Mouse (Mus musculus) heart, adult 11 months (tissue): ENCODE data around the gene Zc3h12d.

Source experiments
- DNase-seq: peaks from one replicate; pipeline ENCODE4 v3.0.0; 2022

Gene Zc3h12d

GRCm38 (mm10) chr10:7832171-7832676 is at the start of gene Zc3h12d:
Gene Zc3h12d (plus strand): TSS chr10:7832470.
- peak; percentile 93 for DNase-seq

- DNase-seq, result no peak
These were observed 45.0 kb upstream of the Zc3h12d start for GRCm38 (mm10) chr10:7787319-7787718.

GRCm38 (mm10) chr10:7792254-7792750 is 40.0 kb upstream of the Zc3h12d start:
- DNase-seq, result no peak

- DNase-seq, result peak; percentile 99
These were observed 39.4 kb upstream of the Zc3h12d start, which contains the start of the genes Ginm1 and Ppil4 for GRCm38 (mm10) chr10:7792751-7793385. Gene Ginm1 (minus strand): TSS chr10:7792824. Gene Ppil4 (plus strand): TSS chr10:7792891.

GRCm38 (mm10) chr10:7801258-7801657 is 31.0 kb upstream of the Zc3h12d start:
- DNase-seq, result no peak

GRCm38 (mm10) chr10:7802519-7803140 is 29.6 kb upstream of the Zc3h12d start:
- no peak for DNase-seq

GRCm38 (mm10) chr10:7809937-7810336 is 22.3 kb upstream of the Zc3h12d start:
- DNase-seq, result no peak

GRCm38 (mm10) chr10:7816476-7816875 is 15.8 kb upstream of the Zc3h12d start:
- DNase-seq, result peak; percentile 29

- peak; percentile 51 for DNase-seq
These were observed 13.6 kb upstream of the Zc3h12d start for GRCm38 (mm10) chr10:7818676-7819075.

GRCm38 (mm10) chr10:7819156-7819555 is 13.1 kb upstream of the Zc3h12d start:
- DNase-seq, result peak; percentile 22

- no peak for DNase-seq
These were observed 12.7 kb upstream of the Zc3h12d start for GRCm38 (mm10) chr10:7819603-7820002.

GRCm38 (mm10) chr10:7820171-7820570 is 12.1 kb upstream of the Zc3h12d start:
- DNase-seq, result peak; percentile 66

- DNase-seq, result peak; percentile 55
These were observed 10.3 kb upstream of the Zc3h12d start for GRCm38 (mm10) chr10:7821981-7822380.

GRCm38 (mm10) chr10:7824663-7825280 is 7.5 kb upstream of the Zc3h12d start:
- DNase-seq, result peak; percentile 56

- DNase-seq, result peak; percentile 88
These were observed 7.0 kb upstream of the Zc3h12d start for GRCm38 (mm10) chr10:7825281-7825665.

GRCm38 (mm10) chr10:7826106-7826505 is 6.2 kb upstream of the Zc3h12d start:
- no peak for DNase-seq

GRCm38 (mm10) chr10:7833377-7834165 is 1.3 kb downstream of the Zc3h12d start:
- peak; percentile 93 for DNase-seq

- DNase-seq, result peak; percentile 82
These were observed 2.5 kb downstream of the Zc3h12d start for GRCm38 (mm10) chr10:7834671-7835225.

GRCm38 (mm10) chr10:7836902-7837301 is 4.6 kb downstream of the Zc3h12d start:
- peak; percentile 86 for DNase-seq

GRCm38 (mm10) chr10:7837446-7837845 is 5.2 kb downstream of the Zc3h12d start:
- DNase-seq, result peak; percentile 57

- peak; percentile 83 for DNase-seq
These were observed 5.8 kb downstream of the Zc3h12d start for GRCm38 (mm10) chr10:7838036-7838435.

- peak; percentile 61 for DNase-seq
These were observed 6.7 kb downstream of the Zc3h12d start for GRCm38 (mm10) chr10:7838874-7839421.
